Mouse (Mus musculus): Measurements from ENCODE around the gene Arg1.

The Arg1 gene

DNA sequence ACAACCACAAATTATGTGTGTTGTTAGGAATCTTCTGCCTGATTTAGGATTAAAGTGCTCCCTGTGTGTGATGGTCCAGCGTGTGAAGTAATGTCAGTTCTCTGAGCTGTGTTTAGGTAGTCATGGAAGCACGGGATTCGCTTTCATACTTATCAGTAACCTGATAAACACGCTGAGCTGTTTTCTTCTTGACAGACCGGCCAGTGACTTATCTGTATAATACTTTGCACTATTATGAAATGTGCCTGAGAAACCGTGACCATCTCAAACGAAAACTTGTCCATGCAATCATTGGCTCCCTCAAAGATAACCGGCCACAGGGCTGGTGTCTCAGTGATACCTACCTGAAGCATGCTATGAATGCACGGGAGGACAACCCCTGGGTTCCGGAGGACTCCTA, 21.7 kb downstream of the Arg1 start:
- DNase-seq: no peak

- peak; percentile 35 for DNase-seq
Observed at GRCm38 (mm10) chr10:24895927-24896326, 31.4 kb downstream of the Arg1 start.

DNA sequence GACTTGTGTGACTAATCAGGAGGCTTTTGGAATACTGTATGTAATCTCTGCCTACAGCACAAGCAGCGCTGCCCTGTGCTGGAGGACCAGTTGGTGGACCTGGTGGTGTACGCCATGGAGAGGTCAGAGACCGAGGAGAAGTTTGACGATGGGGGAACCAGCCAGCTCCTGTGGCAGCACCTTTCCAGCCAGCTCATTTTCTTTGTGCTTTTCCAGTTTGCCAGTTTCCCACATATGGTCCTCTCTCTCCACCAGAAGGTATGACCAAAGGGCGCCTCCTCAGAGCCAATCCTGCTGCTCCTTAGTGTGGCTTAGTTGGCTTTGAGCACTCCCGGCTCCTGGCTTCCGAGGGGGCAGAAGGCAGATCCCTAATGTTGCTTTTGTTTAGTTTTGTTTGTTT, 38.9 kb downstream of the Arg1 start:
- DNase-seq: no peak

DNA sequence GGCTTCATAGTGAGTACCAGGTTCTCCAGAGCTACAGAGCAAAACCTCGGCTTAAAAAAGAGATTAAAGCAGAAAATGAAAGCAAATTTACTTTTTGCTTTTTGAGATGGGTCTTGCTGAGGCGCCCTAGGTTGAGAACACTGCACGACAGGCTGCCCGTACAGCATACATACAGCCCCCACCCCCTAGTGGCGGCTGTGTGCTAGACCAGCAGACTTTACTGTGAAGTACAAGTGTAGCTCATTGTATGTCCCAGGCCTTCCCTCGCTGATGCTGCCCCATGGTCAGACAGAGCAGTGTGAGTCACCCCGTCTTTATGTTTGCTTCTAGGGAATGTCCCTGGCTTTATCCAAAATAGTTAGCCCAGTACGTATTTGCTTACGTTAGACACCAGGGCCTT, 41.3 kb downstream of the Arg1 start:
- DNase-seq: no peak

GRCm38 (mm10) chr10:24873624-24874023, 53.7 kb downstream of the Arg1 start:
- DNase-seq: no peak

GRCm38 (mm10) chr10:24869760-24870290, 57.5 kb downstream of the Arg1 start, which contains the start of gene Med23:
TSS of gene Med23 (plus strand) at chr10:24869986.
- DNase-seq: peak; percentile 98
